Mouse (Mus musculus) neural tube, embryonic 10.5 days (tissue): ENCODE data around the gene Rps6ka3.

Experiments used
- DNase-seq: peaks from one replicate; pipeline ENCODE4 v3.0.0-alpha.2; 2017; ENCODE audit warnings: low spot score; ENCODE audit errors: extremely low spot score

The Rps6ka3 gene

DNA sequence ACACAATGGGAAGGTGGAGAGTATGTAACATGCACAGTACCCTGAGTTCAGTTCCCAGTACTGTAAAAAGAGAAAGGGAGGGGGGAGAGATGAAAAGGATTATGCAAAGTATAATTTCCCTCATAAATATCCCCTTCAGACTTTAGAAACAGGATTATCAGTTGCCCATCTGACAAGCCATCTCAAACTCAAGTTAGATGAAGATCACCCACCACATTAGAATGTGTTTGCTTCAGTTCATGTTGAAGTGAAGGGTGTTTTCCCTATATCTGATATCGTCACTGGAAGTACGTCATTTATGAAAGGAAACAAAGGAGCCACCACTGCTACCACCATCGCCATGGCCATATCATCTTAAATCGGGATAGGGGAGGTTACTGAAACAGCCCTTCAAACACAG is at the start of gene Rps6ka3:
Gene Rps6ka3, plus strand, starts transcription at position 301 of the 400 bp plus-strand sequence.
- DNase-seq, result no peak

DNA sequence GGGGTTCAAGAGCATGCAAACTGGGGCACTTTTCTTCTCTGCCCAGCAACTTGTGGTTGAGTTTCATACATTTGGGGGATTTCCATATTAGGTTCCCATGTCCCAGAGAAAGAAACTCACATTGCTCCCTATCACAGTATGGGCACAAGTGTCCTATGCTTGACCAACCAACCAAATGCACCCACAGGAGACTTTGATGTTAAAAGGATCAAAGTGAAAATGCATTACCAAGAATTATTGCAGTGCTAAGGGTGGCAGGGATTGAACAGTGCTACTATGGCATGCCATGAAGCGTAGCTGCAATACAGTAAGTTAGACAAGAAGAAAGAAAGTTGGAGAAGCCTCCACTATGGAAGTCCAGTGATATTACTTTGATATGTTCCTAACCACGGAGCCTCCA is 40.9 kb upstream of the Rps6ka3 start:
- no peak for DNase-seq

DNA sequence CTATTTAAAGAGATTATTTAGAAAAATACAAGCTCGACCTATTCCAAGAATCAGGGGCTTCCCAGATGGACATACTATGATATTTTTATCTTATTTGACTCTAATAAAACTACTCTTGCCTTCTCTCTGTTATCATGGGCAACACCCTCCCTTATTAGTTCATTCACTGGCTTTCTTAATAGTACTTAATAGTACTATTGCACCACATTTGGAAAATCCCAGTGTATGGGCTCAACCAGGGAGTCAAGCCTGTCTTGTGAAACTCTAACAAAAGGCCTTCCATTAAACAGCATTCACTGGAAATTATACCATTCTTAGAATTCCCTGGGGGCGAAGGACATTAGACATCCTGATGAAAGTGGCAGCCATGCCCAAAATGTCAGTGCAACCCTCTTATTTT is 38.5 kb upstream of the Rps6ka3 start:
- DNase-seq, result no peak

DNA sequence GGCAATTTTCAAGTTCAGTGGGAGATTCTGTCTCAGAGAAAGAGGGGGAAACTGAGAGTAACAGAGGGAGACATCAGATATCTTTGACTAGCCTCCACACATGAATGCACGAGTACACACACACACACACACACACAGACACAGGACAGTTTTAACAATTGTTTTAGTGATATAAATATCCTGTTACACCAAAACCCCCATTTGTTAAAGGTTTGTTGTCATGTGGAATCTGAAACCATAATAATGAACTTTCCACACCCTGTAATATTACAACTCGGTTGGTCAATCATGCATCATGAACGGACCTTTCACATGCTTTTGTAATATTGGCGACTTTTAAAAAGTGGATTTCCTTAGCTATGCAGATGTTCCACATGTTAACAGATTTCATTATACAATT is 18.5 kb upstream of the Rps6ka3 start:
- no peak for DNase-seq

DNA sequence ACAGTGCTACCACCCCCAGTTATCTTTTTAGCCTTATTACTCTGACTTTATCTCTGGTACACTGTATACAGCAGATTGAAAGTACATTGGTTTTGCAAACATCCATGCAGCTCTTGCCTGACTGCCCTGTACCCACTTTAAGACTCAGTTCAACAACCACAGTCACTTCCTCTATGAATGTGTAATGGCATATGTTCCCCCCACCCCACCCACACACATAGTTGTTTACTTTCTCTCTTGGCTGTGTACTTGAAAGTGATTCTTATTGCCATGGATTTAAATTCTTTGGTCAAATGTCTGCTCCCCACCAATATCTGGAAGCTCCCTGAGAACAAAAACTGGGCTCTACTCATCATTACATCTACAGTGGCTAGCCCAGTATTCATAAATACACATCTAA is 10.6 kb upstream of the Rps6ka3 start:
- no peak for DNase-seq

DNA sequence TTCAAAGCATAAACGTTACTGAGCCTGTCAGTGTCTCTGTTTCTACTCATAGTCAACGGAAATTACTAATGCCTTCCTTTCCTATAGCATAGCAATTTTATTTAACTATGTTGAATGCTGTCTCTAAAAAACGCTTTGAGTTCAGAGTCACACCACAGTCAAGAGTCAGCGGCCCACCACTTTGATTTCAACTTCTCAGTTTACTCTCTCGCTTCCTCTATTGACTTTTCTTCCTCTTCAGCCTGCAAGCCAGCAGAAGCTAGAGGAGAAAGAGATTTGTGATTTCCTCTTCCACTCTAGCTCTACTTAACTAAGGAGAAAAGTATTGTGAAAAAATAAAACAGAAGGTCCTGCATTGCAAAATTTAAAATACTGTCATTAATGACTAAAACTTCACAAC is 10.0 kb upstream of the Rps6ka3 start:
- no peak for DNase-seq

DNA sequence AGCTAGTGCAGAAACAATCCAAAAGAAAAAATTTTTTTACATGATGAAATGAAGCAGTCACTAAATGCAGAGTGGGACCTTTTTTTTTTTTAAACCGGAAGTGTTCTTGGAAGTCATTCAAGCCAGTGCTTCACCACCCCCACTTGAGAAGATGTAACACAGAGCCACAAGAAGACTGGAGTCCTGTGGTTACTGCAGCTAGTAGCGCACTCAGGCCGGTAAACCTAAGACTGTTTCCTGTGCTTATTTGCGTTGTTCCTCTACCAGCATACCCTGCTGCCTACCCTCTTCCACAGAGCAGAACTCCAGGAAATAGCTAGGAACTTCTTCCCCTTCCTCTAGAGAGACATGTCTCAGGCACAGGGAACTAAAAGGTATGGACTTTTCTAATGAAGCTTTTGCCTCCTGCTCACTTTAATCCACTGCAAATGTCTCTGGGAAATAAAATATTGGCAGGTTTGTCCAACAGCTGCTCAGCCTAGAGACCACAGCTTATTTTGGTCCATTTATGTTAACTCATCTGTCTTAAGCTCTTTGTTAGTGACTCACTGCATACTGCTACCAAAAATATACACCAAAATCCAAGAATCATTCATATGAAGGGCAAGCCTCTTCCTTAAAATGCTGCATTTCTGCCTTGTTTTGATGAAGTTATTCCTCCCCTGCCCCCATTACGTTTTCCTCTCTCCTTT is 931 bp downstream of the Rps6ka3 start:
- DNase-seq, result no peak

DNA sequence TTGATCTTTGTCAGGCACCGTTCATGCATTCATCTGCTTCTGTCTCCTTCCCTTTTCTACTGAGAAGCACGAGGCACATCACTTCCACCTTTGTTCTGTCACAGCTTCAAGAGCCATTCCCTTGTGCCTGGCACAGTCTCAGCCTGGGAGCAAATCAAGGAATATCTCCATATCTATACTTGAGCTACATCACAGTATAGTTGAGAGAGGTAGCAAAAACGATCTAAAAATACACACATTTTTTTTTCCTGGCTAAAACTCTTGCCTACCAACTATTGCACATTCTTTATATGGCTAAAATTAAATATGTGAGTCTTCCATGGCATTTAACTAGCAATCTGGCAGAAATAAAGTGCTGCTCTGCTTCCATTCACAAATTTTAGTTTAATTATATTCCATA is 5.1 kb downstream of the Rps6ka3 start:
- no peak for DNase-seq

DNA sequence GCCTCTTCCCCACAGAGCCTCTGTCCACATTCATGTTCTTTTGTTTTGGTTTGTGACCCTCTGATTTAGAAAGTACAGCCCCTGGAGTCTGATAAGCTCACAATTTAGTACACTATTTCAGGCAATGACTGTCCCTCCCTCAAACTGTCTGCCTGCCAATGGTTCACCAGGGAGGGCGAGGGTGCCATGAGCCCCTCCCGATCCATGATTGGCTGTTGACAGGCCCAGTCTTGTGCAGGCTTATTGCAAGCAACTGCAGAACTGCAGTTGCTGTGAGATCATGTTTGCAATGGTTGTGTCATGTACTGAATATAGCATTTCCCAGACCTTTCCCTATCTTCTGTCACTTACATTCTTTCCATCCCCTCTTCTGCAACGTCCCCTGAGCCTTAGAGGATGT is 12.4 kb downstream of the Rps6ka3 start:
- no peak for DNase-seq

DNA sequence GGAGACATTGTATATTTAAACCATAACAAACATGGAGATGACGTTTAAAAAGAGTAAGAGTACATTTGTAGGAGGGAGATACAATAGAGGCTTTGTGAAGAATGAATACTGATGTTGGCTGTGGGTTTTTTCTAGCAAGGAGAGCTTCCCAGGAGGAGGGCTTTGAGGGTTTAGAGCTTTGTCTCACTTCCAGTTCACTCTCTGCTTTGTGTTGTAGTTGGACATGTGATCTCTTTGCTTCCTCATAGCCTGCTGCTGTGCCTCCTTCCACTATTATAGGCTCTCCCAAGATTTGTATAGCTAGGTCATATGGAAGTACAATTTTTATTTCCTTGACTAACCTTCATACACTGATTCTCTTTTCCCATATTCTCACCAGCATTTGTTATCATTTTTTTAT is 27.2 kb downstream of the Rps6ka3 start:
- no peak for DNase-seq

DNA sequence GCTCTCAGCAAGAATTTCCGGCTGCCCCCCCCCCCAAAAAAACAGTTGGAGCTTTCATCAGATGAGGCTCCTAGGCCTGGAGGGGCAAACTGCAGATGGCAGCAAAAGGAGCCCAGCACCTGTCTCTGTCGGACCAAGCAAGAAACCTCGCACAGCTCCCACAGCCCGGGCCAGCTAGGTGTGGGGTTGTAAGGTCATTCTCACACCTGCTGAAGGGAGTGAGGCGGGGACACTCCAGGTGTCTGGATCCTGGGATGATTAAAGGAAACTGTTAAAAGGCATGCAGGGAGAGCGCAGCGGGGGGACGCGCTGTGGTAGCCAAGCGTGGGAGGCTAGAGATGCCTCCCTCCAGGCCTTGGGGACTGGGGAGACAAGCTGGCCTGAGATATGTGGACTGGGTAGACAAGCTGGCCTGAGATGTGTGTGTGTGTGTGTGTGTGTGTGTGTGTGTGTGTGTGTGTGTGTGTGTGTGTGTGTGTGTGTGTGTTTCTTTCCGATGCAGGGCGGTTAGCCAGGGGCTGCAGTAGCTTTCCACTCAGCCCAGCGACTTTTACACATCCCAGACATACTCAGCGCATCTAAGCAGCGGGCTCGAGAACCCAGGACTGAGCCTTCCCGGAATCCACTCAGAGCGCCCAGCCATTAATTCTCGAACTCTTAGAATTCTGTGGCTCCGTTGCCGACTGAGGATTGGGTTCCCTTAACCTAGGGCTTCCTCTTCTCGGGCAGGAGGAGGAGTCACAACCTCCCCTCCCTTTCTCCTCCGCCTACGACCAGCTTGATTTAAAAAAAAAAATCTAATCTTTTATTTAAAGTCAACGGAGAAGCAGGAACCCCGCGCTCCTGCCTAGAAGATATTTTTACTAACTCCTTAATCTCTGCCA is 44.1 kb downstream of the Rps6ka3 start:
- peak; percentile 43 for DNase-seq

DNA sequence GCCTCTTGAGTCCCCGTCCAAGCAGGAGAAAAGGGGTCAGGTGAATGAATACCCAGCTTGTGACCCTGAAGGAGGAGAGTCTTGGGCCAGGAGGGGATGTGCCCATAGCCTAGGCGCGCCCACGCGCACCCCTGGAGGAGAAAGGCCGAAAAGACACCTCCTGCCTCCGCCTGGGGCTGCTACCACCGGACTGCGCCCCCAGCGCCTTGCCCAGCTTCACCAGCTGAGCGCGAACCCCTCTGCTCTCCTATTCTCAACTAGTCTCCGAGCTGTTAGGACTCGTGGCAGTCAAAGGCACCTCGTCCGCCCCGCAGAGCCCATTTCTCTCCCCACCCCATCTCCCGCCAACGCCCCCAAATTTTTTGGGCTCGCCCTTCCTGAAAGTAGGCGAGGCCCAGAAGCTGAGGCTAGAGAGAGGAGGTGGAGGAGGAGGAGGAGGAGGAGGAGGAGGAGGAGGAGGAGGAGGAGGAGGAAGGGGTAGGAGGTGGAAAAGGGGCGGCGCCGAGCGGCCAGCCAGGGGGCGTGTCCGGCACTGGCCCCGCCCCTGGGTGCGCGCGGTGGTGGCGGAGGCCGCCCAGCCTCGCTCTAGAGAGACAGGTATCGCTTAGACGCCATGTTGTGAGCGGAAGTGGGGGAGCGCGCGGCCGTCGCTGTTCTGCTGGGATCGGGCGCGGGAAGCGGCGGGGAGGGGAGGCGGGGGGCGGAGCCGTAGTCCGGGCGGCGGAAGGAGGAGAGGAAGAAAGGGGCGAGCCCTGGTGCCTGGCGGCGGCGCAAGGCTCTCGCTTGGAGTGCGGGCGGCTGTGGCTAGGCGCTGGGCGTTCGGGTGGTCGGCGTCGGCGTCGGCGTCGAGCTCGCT is 45.2 kb downstream of the Rps6ka3 start:
- peak; percentile 83 for DNase-seq

DNA sequence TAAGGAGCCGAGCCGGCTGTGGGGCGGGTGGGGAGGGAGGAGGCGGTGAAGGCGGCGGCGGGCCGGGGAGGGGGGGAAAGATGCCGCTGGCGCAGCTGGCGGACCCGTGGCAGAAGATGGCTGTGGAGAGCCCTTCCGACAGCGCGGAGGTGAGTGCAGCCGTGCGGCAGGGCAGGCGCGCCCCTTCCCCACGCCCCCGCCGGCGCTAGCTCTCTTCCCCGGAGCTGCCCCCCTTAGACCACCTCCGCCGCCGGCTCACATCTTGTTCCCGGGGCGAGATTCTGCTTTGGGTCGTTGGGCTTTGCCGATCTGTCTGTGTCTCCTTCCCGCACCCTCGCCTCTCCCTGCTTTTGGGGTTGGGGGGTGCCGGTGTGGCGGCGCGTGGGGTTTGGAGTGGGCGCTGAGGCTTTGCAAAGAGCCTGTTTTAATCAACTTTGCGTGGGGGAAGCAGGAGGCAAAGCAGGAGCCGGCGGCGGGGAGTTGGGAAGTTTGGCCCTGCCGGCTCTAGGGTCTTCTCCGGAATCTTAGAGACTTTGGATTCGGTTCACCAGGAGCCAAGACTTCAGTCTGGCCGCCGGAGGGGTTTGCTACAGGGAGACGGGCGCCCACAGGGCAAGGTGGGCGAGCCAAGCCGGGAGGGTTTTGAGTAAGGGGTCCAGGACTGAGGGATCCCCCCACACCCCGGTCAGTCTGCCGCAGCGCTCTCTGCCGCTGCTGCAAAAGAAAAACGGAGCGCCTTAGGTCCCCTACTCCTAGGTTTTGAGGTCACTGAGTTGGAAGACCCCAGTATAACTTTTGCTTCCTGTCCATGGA is 46.1 kb downstream of the Rps6ka3 start:
- peak; percentile 27 for DNase-seq

DNA sequence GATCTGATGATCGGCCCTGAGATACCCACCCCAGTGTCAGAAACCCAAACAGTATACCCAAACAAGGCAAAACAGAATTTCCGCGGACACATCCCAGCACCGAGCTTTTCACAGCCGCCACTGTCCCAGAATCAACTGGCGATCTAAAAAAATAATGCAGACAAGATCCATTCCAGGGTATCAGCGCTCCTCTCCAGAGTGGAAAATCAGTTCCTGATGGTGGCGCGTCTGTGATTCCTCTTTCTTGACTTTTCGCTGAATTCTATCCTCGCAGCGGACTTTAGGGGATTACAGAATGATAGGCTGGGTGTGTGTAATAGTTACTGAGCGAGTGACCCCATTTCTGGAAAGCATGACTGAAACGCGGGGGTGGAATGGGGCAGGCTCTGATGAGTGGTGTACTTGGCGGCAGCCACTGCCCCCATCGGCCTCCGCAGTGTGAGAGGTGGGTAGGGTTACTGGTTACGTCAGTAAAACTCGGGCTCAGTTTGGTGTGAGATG is 46.9 kb downstream of the Rps6ka3 start:
- peak; percentile 41 for DNase-seq

DNA sequence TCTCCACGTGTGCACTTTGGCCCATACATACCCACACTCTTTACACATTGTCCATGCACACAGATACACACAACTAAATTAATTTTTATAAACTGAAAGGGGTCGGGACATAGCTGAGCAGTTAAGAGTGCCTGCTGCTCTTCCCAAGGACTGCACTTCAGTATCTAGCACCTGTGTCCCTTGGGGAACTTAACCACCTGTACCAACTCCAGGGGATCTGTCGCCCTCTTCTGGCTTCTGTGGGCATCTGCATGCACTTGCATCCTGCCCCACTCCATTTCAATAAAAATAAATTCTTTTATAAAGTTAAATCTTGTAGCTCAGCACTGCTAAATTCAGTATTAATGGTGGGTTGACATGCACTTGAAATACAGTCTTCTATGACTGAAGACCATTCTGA is 54.6 kb downstream of the Rps6ka3 start:
- DNase-seq, result no peak

DNA sequence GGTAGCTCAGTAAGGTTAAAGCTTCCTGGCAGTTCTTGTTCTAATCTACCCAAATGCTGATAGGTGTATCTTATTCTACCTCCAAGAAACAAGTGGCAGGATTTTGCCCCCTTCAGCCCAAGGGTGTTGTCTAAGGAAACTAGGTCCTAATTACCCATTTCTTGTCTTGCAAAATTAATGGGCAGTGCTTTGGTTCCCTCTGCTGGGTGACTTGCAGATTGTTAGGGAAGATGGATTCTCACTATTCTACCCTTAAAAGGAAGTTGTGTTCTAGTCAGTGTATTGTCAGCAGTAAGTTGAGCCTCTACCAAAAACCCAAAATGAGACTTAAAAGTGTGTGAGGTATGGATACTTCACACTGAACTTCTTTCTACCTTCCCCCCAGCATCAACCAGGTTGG is 59.0 kb downstream of the Rps6ka3 start:
- DNase-seq, result no peak

DNA sequence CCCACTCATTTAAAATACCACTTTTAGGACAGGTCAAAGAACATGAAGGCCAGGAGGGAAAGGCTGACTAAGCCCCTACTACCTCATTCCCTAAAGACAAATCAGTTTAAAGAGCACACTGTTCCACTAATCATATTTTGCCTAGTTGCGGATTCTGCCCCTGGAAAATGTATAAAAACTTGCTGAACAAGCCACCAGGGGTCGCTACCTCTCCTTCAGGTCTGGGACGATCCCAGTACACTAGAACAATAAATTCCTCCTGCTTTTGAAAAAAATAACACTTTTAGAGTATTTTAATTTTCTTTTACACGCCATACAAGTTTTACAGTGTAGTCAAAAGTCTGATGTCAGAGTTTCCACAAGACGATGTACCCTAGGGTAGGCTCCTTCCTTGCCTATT is 76.7 kb downstream of the Rps6ka3 start:
- DNase-seq, result no peak

DNA sequence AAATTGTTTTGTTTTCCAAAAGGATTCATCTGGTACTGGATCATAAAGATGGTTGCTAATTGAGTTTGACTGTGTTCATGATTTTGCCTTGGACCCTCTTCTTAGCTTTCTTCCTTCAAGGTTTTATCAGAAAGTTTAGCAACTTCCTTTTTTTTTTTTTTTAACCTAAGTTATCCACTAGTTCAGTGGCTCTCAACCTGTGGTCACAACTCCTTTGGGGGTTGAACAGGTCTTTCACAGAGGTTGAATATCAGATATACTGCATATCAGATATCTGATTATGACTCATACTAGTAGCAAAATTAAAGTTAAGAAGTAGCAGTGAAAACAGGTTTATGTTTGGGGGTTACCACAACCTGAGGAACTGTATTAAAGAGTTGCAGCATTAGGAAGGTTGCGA is 85.8 kb downstream of the Rps6ka3 start:
- DNase-seq, result no peak

DNA sequence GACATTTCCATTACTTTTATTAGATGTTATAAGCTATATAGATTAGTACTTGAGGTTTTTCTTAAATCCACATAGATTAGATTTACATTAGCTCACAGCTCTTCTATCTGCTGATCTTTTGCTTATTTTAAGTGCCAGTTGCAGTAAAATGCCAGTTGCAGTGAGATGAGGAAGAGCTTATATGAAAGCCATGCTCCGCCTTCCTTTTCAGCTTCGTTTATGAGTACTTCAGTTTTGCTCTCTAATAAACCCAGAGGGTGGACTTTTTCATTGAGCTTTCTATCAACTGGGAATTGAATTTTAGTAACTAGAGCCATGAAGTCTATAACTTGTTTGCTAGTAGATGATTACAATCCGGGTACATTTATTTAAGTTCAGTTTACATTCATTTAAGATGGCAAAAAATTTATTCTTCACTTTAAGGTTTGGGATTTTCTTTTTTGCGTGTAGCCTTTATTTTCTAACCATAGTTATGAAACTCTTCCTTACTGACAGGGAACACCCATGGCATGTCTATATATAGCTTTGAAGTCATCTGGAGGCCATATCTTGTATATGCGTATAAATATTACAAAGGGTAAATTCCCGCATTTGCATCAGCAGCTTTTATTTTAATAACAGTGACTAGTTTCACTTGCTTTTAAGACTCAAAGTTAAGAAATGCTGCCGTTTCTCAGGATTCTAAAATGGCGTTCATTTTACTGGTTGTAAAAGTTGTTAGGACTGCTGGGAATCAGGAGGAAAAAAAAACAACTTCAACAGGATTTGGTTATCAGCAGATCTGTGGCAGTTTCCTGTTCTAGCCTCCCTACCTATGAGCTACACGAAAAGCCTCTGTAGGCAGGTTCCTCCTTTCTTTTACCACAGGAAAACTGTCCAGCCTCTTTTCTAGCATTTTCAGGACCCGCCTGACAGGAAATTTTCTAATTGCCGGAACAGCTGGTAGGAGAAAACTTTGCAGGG is 92.5 kb downstream of the Rps6ka3 start:
- DNase-seq, result no peak

DNA sequence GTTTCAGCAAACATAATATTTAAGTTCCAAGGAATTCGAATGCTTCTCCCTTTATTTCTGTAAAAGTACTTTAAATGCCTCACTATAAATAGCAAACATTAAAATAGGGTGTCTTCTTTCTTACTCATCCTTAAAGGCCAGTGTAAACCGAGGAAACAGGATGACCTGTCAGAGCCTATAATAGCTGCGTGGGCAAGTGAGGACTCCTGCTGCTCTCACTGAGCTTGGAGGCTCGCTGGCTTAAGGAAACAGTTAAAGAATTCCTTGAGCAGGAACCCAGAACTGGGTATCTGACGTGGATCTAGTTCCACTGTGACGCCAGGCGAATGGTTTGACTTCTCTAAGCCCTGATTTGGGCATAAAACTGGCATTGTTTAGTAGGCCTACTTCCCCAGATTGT is 105.2 kb downstream of the Rps6ka3 start:
- DNase-seq, result no peak
